Mouse (Mus musculus): ENCODE measurements around the gene Il15. TPM values are rescaled to one million over a fixed set of nuclear protein-coding genes. Genes with fewer than 3 reads are reported as not detected.

Gene Il15
- total and polyA plus RNA-seq, 3 experiments, result not detected

- H3K79me2 ChIP-seq (ENCODE audit: control insufficient read depth, insufficient read depth, low read length, poor library complexity), result no peaks in the 10 kb centered on the region
- TF ChIP-seq CHD1 (IDR thresholded peaks at IDR 0.05; ENCODE audit: low read depth, low read length), result no peak
- peak; percentile 85 for TF ChIP-seq ZNF384 (IDR thresholded peaks at IDR 0.05; ENCODE audit: low read depth, low read length)
- TF ChIP-seq MAZ (IDR thresholded peaks at IDR 0.05; ENCODE audit: low read depth, low read length), result no peak
- TF ChIP-seq RAD21 (IDR thresholded peaks at IDR 0.05; ENCODE audit: low read depth, low read length), result no peak
- peak; percentile 37 to 58; a peak in 3 of 4 replicates for TF ChIP-seq EP300 (IDR thresholded peaks at IDR 0.05; ENCODE audit: low read depth in 1 of 2, low read length in 2 of 2)
- DNase-seq (ENCODE audit: low read depth, low spot score), result peak; percentile 24
- no peak overlapping the region for H3K27ac ChIP-seq (ENCODE audit: control insufficient read depth, low read depth, low read length)
- H3K9me3 ChIP-seq (replicated peaks; ENCODE audit: insufficient read depth, low read length), result no peaks in the 10 kb centered on the region
- H3K27me3 ChIP-seq (ENCODE audit: control insufficient read depth in 1 of 2, insufficient read depth in 2 of 2, low read length in 2 of 2), result no peaks in the 10 kb centered on the region
- H3K36me3 ChIP-seq (ENCODE audit: control insufficient read depth in 1 of 2, insufficient read depth in 2 of 2, low read length in 2 of 2), result peaks cover 0 to 6% of the 10 kb centered on the region in 2 experiments; a peak in 2 of 4 replicates
- H3K4me3 ChIP-seq (ENCODE audit: control insufficient read depth in 1 of 2, insufficient read depth in 1 of 2, low read depth in 2 of 2, low read length in 2 of 2), result no peak overlapping the region
- H3K9ac ChIP-seq (ENCODE audit: control insufficient read depth, low read depth, low read length, poor library complexity, severe bottlenecking), result no peak overlapping the region
- H3K4me1 ChIP-seq (ENCODE audit: control insufficient read depth in 1 of 2, insufficient read depth in 2 of 2, low read length in 2 of 2), result peaks cover 0 to 3% of the 10 kb centered on the region in 2 experiments; a peak in 2 of 4 replicates
Observed at GRCm38 (mm10) chr8:82317446-82317845, 85.6 kb downstream of the Il15 start.

- Histone ChIP-seq H3K27me3 (ENCODE audit: control insufficient read depth in 1 of 2, insufficient read depth in 2 of 2, low read length in 2 of 2) (no peaks in the 10 kb centered on the region), H3K9ac (ENCODE audit: control insufficient read depth, low read depth, low read length, poor library complexity, severe bottlenecking) (no peak overlapping the region), H3K79me2 (ENCODE audit: control insufficient read depth, insufficient read depth, low read length, poor library complexity) (no peaks in the 10 kb centered on the region), H3K4me3 (ENCODE audit: control insufficient read depth in 1 of 2, insufficient read depth in 1 of 2, low read depth in 2 of 2, low read length in 2 of 2) (no peak overlapping the region), H3K9me3 (replicated peaks; ENCODE audit: insufficient read depth, low read length) (no peaks in the 10 kb centered on the region), H3K36me3 (ENCODE audit: control insufficient read depth in 1 of 2, insufficient read depth in 2 of 2, low read length in 2 of 2) (no peaks in the 10 kb centered on the region), H3K27ac (ENCODE audit: control insufficient read depth, low read depth, low read length) (no peak overlapping the region), H3K4me1 (ENCODE audit: control insufficient read depth in 1 of 2, insufficient read depth in 2 of 2, low read length in 2 of 2) (no peaks in the 10 kb centered on the region)
- DNase-seq (ENCODE audit: low read depth, low spot score), result no peak
- no peak for TF ChIP-seq UBTF (IDR thresholded peaks at IDR 0.05; ENCODE audit: borderline replicate concordance, insufficient read depth, low read depth, low read length)
- no peak for TF ChIP-seq ZNF384 (IDR thresholded peaks at IDR 0.05; ENCODE audit: low read depth, low read length)
- no peak for TF ChIP-seq ETS1 (IDR thresholded peaks at IDR 0.05; ENCODE audit: low read depth, low read length)
- no peak for TF ChIP-seq ZC3H11A (IDR thresholded peaks at IDR 0.05; ENCODE audit: low read depth, low read length)
- no peak for TF ChIP-seq MYC (IDR thresholded peaks at IDR 0.05; ENCODE audit: low read depth, low read length)
- TF ChIP-seq MAZ (IDR thresholded peaks at IDR 0.05; ENCODE audit: low read depth, low read length), result no peak
- no peak for TF ChIP-seq MAFK (IDR thresholded peaks at IDR 0.05; ENCODE audit: borderline replicate concordance, low read depth, low read length)
- TF ChIP-seq POLR2AphosphoS2 (IDR thresholded peaks at IDR 0.05; ENCODE audit: low read length), result no peak
Observed at GRCm38 (mm10) chr8:82306424-82306823, 96.6 kb downstream of the Il15 start.

GRCm38 (mm10) chr8:82296256-82296655 is 106.8 kb downstream of the Il15 start:
- TF ChIP-seq ZNF384 (IDR thresholded peaks at IDR 0.05; ENCODE audit: low read depth, low read length), result no peak
- no peak for TF ChIP-seq CTCF (IDR thresholded peaks at IDR 0.05 in 2 of 3, conservative IDR thresholded peaks at IDR 0.05 in 1 of 3; ENCODE audit: control insufficient read depth in 1 of 3, insufficient read depth in 1 of 3, low read depth in 2 of 3, low read length in 3 of 3, poor library complexity in 1 of 3, severe bottlenecking in 1 of 3)
- no peak for TF ChIP-seq MAFK (IDR thresholded peaks at IDR 0.05; ENCODE audit: borderline replicate concordance, low read depth, low read length)
- TF ChIP-seq E2F4 (IDR thresholded peaks at IDR 0.05; ENCODE audit: borderline replicate concordance, low read depth, low read length), result no peak
- TF ChIP-seq CHD1 (IDR thresholded peaks at IDR 0.05; ENCODE audit: low read depth, low read length), result no peak
- TF ChIP-seq EP300 (IDR thresholded peaks at IDR 0.05; ENCODE audit: low read depth in 1 of 2, low read length in 2 of 2), result no peak
- TF ChIP-seq POLR2AphosphoS2 (IDR thresholded peaks at IDR 0.05; ENCODE audit: low read length), result no peak
- no peaks in the 10 kb centered on the region for H3K79me2 ChIP-seq (ENCODE audit: control insufficient read depth, insufficient read depth, low read length, poor library complexity)
- no peaks in the 10 kb centered on the region for H3K9me3 ChIP-seq (replicated peaks; ENCODE audit: insufficient read depth, low read length)
- H3K27ac ChIP-seq (ENCODE audit: control insufficient read depth, low read depth, low read length), result no peak overlapping the region
- no peaks in the 10 kb centered on the region for H3K4me1 ChIP-seq (ENCODE audit: control insufficient read depth in 1 of 2, insufficient read depth in 2 of 2, low read length in 2 of 2)
- no peak for DNase-seq (ENCODE audit: low read depth, low spot score)
- no peaks in the 10 kb centered on the region for H3K36me3 ChIP-seq (ENCODE audit: control insufficient read depth in 1 of 2, insufficient read depth in 2 of 2, low read length in 2 of 2)
- no peak overlapping the region for H3K9ac ChIP-seq (ENCODE audit: control insufficient read depth, low read depth, low read length, poor library complexity, severe bottlenecking)
- H3K27me3 ChIP-seq (ENCODE audit: control insufficient read depth in 1 of 2, insufficient read depth in 2 of 2, low read length in 2 of 2), result no peaks in the 10 kb centered on the region
- no peak overlapping the region for H3K4me3 ChIP-seq (ENCODE audit: control insufficient read depth in 1 of 2, insufficient read depth in 1 of 2, low read depth in 2 of 2, low read length in 2 of 2)
